Comparison of ENCODE assay signal across 9 mouse cellular contexts in the genomic region with DNA sequence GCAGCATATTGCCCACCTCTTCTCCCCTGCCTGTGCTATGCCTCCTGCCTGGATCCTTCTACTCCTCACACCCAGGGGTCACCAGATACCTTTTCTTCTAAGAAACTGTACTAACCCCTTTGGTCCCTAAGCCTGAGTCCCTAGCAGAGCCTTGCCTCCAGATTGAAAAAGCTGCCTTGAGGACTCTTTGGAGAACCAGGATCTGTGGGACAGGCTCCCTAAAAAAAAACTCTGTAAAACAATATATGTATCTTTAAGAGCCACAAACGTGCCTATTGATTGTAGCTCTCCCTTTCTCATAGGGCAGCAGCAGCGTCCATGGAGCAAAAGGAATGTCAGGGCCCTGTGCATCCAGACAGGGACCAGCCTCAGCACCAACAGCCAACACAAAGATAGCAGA. TPM values are rescaled to one million over a fixed set of nuclear protein-coding genes. Genes with fewer than 3 reads are reported as not detected.
A peak's percentile ranks its signal among the peaks of the same experiment; 100 is the strongest.
DNase-seq lines count a peak whose midpoint lies in the region; ATAC-seq and TF ChIP-seq lines count a peak whose summit lies in the region.
"Had no signal": no experiment of that assay in that cellular context is flagged by ENCODE, and none has a peak within 500 bp of the region (broad histone marks: within the 10 kb centered on the region; RNA-seq: fewer than 3 reads in every experiment).

A gene (plus strand): TSS at position 301 of the 400 bp plus-strand sequence.

- 82% methylated on average over 2 of the region's 2 CpGs for WGBS in neural tube, embryonic 12.5 days
- WGBS in limb, embryonic 15.5 days, result 83% methylated on average over 2 of the region's 2 CpGs
- 76% methylated on average over 2 of the region's 2 CpGs for WGBS in stomach, embryonic 16.5 days

- TF ChIP-seq CTCF in gastrocnemius, adult 2 months (IDR thresholded peaks at IDR 0.05), result no peak

- peak within 1 kb of the TSS; percentile 94 for H3K4me2 ChIP-seq in neural tube, embryonic 12.5 days (replicated peaks)
- H3K4me2 ChIP-seq in limb, embryonic 15.5 days, result peak within 1 kb of the TSS; percentile 76; the same call in 1 of the 2 replicates
- peak within 1 kb of the TSS; percentile 83 for H3K4me2 ChIP-seq in stomach, embryonic 16.5 days (ENCODE audit: low read depth, low read length)

- H3K27ac ChIP-seq in gastrocnemius, adult 2 months, result peak within 1 kb of the TSS; percentile 91
- H3K27ac ChIP-seq in neural tube, embryonic 12.5 days, result no peak within 1 kb of the TSS
- peak within 1 kb of the TSS; percentile 57; the same call in 1 of the 2 replicates for H3K27ac ChIP-seq in limb, embryonic 15.5 days
- H3K27ac ChIP-seq in stomach, embryonic 16.5 days (ENCODE audit: low read length), result peak within 1 kb of the TSS; percentile 86; the same call in 1 of the 2 replicates

- no peak for DNase-seq in gastrocnemius, adult 2 months
- no peak for DNase-seq in gastrocnemius, adult 8-10 months (ENCODE audit: low spot score in 2 of 2)
- DNase-seq in neural tube, embryonic 10.5 days (ENCODE audit: extremely low spot score, low spot score), result no peak
- no peak for DNase-seq in right cerebral cortex, postnatal 10 days (ENCODE audit: low spot score in 2 of 2)
- no peak for DNase-seq in B cell, adult 2 months
- DNase-seq: gastrocnemius, postnatal 14 days had no signal

- 0 out of 2 replicates have a peak within 1 kb of the TSS, but pooled peaks have one; percentile 33 for H3K9ac ChIP-seq in neural tube, embryonic 12.5 days
- peak within 1 kb of the TSS; percentile 17; the same call in 1 of the 2 replicates for H3K9ac ChIP-seq in limb, embryonic 15.5 days
- peak within 1 kb of the TSS; percentile 90 for H3K9ac ChIP-seq in stomach, embryonic 16.5 days (ENCODE audit: low read length)

- no peaks in the 10 kb centered on the region for H3K9me3 ChIP-seq in neural tube, embryonic 12.5 days
- no peaks in the 10 kb centered on the region for H3K9me3 ChIP-seq in limb, embryonic 15.5 days
- H3K9me3 ChIP-seq in stomach, embryonic 16.5 days (replicated peaks; ENCODE audit: control insufficient read depth, low read length), result no peaks in the 10 kb centered on the region

- no peaks in the 10 kb centered on the region for H3K27me3 ChIP-seq in neural tube, embryonic 12.5 days (replicated peaks)
- no peaks in the 10 kb centered on the region for H3K27me3 ChIP-seq in limb, embryonic 15.5 days
- no peaks in the 10 kb centered on the region for H3K27me3 ChIP-seq in stomach, embryonic 16.5 days (ENCODE audit: control insufficient read depth, insufficient read depth, low read length)

- no peak for ATAC-seq in neural tube, embryonic 12.5 days (ENCODE audit: low FRiP score, low read depth)
- no peak for ATAC-seq in limb, embryonic 15.5 days (ENCODE audit: insufficient number of reproducible peaks, low FRiP score, low TSS enrichment, low read depth)
- no peak for ATAC-seq in stomach, embryonic 16.5 days (ENCODE audit: insufficient read depth, low FRiP score)

- peak within 1 kb of the TSS; percentile 96 for H3K4me3 ChIP-seq in gastrocnemius, adult 2 months
- H3K4me3 ChIP-seq in neural tube, embryonic 12.5 days, result no peak within 1 kb of the TSS
- no peak within 1 kb of the TSS for H3K4me3 ChIP-seq in limb, embryonic 15.5 days
- H3K4me3 ChIP-seq in stomach, embryonic 16.5 days (replicated peaks; ENCODE audit: low read length), result peak within 1 kb of the TSS; percentile 84

- intact Hi-C loops in gastrocnemius, adult 2 months (cut with DNase I), result no loop called here

- peaks cover 52% of the 10 kb centered on the region for H3K36me3 ChIP-seq in neural tube, embryonic 12.5 days
- H3K36me3 ChIP-seq in limb, embryonic 15.5 days, result peaks cover 47% of the 10 kb centered on the region
- peaks cover 17% of the 10 kb centered on the region for H3K36me3 ChIP-seq in stomach, embryonic 16.5 days (ENCODE audit: control insufficient read depth, insufficient read depth, low read length)

- peaks cover 36% of the 10 kb centered on the region for H3K4me1 ChIP-seq in neural tube, embryonic 12.5 days
- H3K4me1 ChIP-seq in limb, embryonic 15.5 days, result peaks cover 53% of the 10 kb centered on the region
- H3K4me1 ChIP-seq in stomach, embryonic 16.5 days (ENCODE audit: control insufficient read depth, insufficient read depth, low read length), result peaks cover 38% of the 10 kb centered on the region

RNA-seq across cellular contexts. Expression of the gene that starts here (rescaled TPM):
- 1 to 10 TPM; 1.1 to 1.4 TPM for total RNA-seq in gastrocnemius, adult 2 months (2021)
- total RNA-seq in gastrocnemius, adult 8-10 months (2022), result under 1 TPM in 3 of 4 experiments, not detected in 1; 0.22 to 0.78 (median 0.40) TPM
- polyA plus RNA-seq in neural tube, embryonic 12.5 days (2016; fragmentation: Nextera tagmentation; extraction: Ambion mirVana), result 0.17 and 0.34 TPM in 2 replicates
- 0.10 and 0.11 TPM in 2 replicates for polyA plus RNA-seq in limb, embryonic 15.5 days (2015; fragmentation: Nextera tagmentation; extraction: Ambion mirVana)
- polyA plus RNA-seq in stomach, embryonic 16.5 days (2015; fragmentation: Nextera tagmentation; extraction: Ambion mirVana), result 0.24 and 0.30 TPM in 2 replicates

Comparison
In these comparisons a context has a peak if more than half of its experiments do, and no peak if none do; other contexts are left out.
1. H3K4me3 ChIP-seq: peak in gastrocnemius, adult 2 months (single experiment) and stomach, embryonic 16.5 days (single experiment); none in neural tube, embryonic 12.5 days (single experiment) and limb, embryonic 15.5 days (single experiment).
2. H3K9ac ChIP-seq: peak in every context shown above with its lines; median percentile 90 in stomach, embryonic 16.5 days; 33 in neural tube, embryonic 12.5 days; 17 in limb, embryonic 15.5 days.
3. Peak in every context shown above with its lines, with median percentiles within 50 percentile points of each other: H3K4me2 ChIP-seq.